Mouse (Mus musculus) left cerebral cortex, postnatal 4 days (tissue): ENCODE data around the gene Xaf1. TPM values are rescaled to one million over a fixed set of nuclear protein-coding genes. Genes with fewer than 3 reads are reported as not detected.

Source experiments
- DNase-seq: peaks from one replicate; pipeline ENCODE4 v3.0.0-alpha.2; 2022
- intact Hi-C: fragments of 180-260 bp; cut with DNase I; formaldehyde crosslinking; loops from one replicate; pipeline ENCODE4 v1.15.1; 2025
- total RNA-seq, 2 experiments: library from RNA; stranded (reverse); gene quantifications; 2 replicates each; pipeline ENCODE4 v1.2.3; 2021

Xaf1 gene
- total RNA-seq, 2 experiments from 2014 or later = 0.70 to 1.2 TPM

DNA sequence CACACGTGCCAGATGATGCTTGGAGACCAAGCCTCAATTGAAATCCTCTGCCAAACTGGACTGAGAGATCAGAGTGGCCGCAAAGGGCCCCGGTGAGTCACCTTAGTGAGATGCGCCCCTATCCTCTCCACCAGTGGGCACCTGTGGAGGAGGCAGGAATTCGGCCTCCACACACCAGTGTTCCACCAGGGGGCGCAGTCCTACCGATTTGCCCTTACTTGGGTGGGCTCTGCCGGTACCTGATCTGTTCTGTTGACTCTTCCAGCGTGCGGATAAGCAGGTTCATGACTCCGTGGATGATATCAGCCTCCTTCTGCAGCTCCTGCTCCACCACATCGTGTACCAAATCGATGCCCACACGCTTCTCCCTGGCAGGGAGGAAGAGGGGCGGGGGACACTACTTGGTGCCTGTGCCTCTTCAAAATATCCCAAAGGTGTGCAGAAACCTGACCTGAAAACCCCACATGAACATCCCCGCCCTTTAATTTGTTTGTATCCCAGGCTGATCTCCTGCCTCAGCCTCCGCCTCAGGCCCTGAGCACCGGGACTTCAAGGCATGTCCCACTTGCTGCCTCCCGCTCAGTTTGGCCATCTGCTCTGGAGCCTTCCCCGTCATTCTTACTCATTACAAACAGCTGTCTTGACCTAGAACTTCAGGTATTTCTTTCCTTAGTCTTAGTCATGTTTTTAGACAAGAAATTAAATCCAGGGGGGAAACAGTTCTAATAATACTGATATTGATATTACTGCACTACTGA lies 53.7 kb downstream of the Xaf1 start:
- DNase-seq = peak; percentile 85
- intact Hi-C loops = no loop called here

GRCm38 (mm10) chr11:72361385-72362346 lies 60.2 kb downstream of the Xaf1 start:
- intact Hi-C loops = no loop called here
- peak; percentile 73 for DNase-seq

DNA sequence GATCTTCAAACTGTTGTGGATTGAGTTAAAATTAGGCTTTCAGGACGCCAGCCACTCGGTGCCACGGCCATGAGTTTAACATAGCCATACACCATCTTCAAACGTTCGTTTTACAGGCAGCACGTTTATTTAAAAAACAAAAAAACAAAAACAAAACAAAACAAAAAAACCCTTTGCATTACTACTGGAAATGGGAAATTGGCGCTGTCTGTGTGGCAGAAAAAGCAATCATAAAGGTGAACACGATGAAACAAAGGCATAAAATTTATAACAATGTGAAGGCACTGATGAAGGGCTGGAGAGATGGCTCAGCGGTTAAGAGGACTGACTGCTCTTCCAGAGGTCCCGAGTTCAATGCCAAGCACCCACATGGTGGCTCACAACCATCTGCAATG lies 60.9 kb downstream of the Xaf1 start, which contains the start of gene Tekt1:
Gene Tekt1, minus strand, starts transcription at position 96 of the 395 bp plus-strand sequence.
- no peak for DNase-seq
- intact Hi-C loops = no loop called here

Other genes starting within 250 kb of the Xaf1 start
- 10 to 100 TPM; 20.9 to 25.5 TPM for gene Pitpnm3, start 165.9 kb upstream of the Xaf1 start, total RNA-seq
- gene Gm43951, start 94.8 kb upstream of the Xaf1 start, total RNA-seq = 10 to 100 TPM; 11.8 to 12.6 TPM
- 10 to 100 TPM; 36.3 to 37.6 TPM for gene 4933427D14Rik, start 94.2 kb upstream of the Xaf1 start, total RNA-seq
- 10 to 100 TPM; 54.9 to 61.7 TPM for gene Txndc17, start 94.1 kb upstream of the Xaf1 start, total RNA-seq
- 10 to 100 TPM; 13.8 to 14.6 TPM for gene Med31, start 86.0 kb upstream of the Xaf1 start, total RNA-seq
- gene Slc13a5, start 34.4 kb upstream of the Xaf1 start, total RNA-seq = 1 to 10 TPM; 7.2 to 9.8 TPM
- not detected for gene Fbxo39, start 12.8 kb downstream of the Xaf1 start, total RNA-seq
- 1 to 10 TPM; 1.6 to 2.1 TPM for gene Tekt1, start 60.8 kb downstream of the Xaf1 start, total RNA-seq
- gene Smtnl2, start 110.1 kb downstream of the Xaf1 start, total RNA-seq = 1 to 10 TPM; 9.6 to 9.9 TPM
- gene Ggt6, start 133.9 kb downstream of the Xaf1 start, total RNA-seq = not detected
- 10 to 100 TPM; 68.3 to 77.3 TPM for gene Mybbp1a, start 139.7 kb downstream of the Xaf1 start, total RNA-seq
- 10 to 100 TPM; 36.5 to 37.0 TPM for gene Spns2, start 188.3 kb downstream of the Xaf1 start, total RNA-seq
- under 1 TPM; 0.18 to 0.26 TPM for gene Spns3, start 248.9 kb downstream of the Xaf1 start, total RNA-seq